Mouse (Mus musculus) stomach, embryonic 15.5 days (tissue): Measurements from ENCODE around the gene Rnf187. TPM values are rescaled to one million over a fixed set of nuclear protein-coding genes. Genes with fewer than 3 reads are reported as not detected.

ENCODE experiments used
- ATAC-seq: fragments of 200-750 bp; cut with Nextera tagmentation; 2 replicates; pipeline ENCODE4 v1.8.0; 2017; ENCODE audit warnings: low read depth, moderate number of reproducible peaks, moderate TSS enrichment; ENCODE audit not compliant: insufficient read depth, low FRiP score
- H3K27ac ChIP-seq: fragments of 300-500 bp; sonication (generic); 2 replicates; pipeline ENCODE4 v1.5.1; 2015; ENCODE audit warnings: mild to moderate bottlenecking, inconsistent platforms
- H3K27me3 ChIP-seq: fragments of 300-500 bp; sonication (generic); replicated peaks from 2 replicates; pipeline ENCODE4 v1.6.1; 2015; ENCODE audit warnings: inconsistent platforms
- H3K36me3 ChIP-seq: fragments of 300-500 bp; sonication (generic); 2 replicates; pipeline ENCODE4 v1.6.1; 2015; ENCODE audit warnings: inconsistent platforms
- H3K4me1 ChIP-seq: fragments of 300-500 bp; sonication (generic); 2 replicates; pipeline ENCODE4 v1.6.1; 2015; ENCODE audit warnings: inconsistent platforms
- H3K4me2 ChIP-seq: fragments of 300-500 bp; sonication (generic); 2 replicates; pipeline ENCODE4 v1.6.1; 2015; ENCODE audit warnings: mild to moderate bottlenecking, inconsistent platforms
- H3K4me3 ChIP-seq: fragments of 300-500 bp; sonication (generic); replicated peaks from 2 replicates; pipeline ENCODE4 v1.5.1; 2015; ENCODE audit warnings: inconsistent platforms
- H3K9ac ChIP-seq: fragments of 300-500 bp; sonication (generic); 2 replicates; pipeline ENCODE4 v1.6.1; 2015; ENCODE audit warnings: inconsistent platforms
- H3K9me3 ChIP-seq: fragments of 300-500 bp; sonication (generic); 2 replicates; pipeline ENCODE4 v1.6.1; 2016; ENCODE audit warnings: inconsistent platforms
- WGBS: fragments of 180-500 bp; shearing (Covaris S2); methylation state at CpG from one replicate; pipeline ENCODE4 v1.1.7; 2015; 5-methylcytosine and 5-hydroxymethylcytosine counted together
- polyA plus RNA-seq: library from polyadenylated mRNA; unstranded; fragments of >200 nt; fragmentation: Nextera tagmentation; extraction: Ambion mirVana; gene quantifications from 2 replicates; pipeline ENCODE4 v1.2.1, GENCODE M21; 2015

The Rnf187 gene
- polyA plus RNA-seq, 1 experiment from 2014 or later, result 235 TPM

DNA sequence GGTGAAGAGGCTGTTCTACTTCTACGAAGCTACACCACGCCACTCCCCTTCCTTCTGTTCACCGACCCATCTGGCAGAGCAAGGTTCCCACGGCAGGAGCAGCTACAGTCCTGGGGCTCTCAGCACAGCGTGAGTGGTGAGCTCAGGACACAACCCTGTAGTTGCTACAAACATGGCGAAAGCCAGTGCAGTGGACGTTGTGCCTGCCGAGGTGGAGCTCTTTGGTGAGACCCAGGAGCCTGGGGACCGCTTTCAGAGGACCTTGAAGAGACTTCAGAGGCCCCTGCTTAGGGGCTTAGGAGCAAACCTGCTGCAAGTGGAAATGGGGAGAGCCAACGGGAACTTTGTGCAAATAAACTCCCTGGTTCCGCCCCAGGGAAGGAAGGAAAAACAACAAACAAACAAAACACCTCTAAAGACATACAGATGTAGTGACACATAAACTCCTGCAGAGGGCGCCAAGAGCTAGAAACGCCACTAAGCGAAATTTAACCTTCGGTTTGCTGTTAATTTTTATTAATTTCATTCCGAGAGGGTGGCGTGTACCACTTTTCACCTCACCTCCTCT is 24.2 kb downstream of the Rnf187 start:
- 0 out of 2 replicates have a peak overlapping the region, but pooled peaks have one; percentile 21 for H3K27ac ChIP-seq
- H3K27me3 ChIP-seq, result no peaks in the 10 kb centered on the region
- peak overlapping the region; percentile 74 for H3K4me2 ChIP-seq
- H3K4me1 ChIP-seq, result peaks cover 7% of the 10 kb centered on the region; the same call in 1 of the 2 replicates
- H3K4me3 ChIP-seq, result peak overlapping the region; percentile 36
- H3K9ac ChIP-seq, result peak overlapping the region; percentile 22
- no peaks in the 10 kb centered on the region for H3K36me3 ChIP-seq
- H3K9me3 ChIP-seq, result no peaks in the 10 kb centered on the region
- ATAC-seq, result 0 out of 2 replicates have a peak, but pooled peaks have one; percentile 12
- WGBS, result 11% methylated on average over 17 of the region's 17 CpGs

DNA sequence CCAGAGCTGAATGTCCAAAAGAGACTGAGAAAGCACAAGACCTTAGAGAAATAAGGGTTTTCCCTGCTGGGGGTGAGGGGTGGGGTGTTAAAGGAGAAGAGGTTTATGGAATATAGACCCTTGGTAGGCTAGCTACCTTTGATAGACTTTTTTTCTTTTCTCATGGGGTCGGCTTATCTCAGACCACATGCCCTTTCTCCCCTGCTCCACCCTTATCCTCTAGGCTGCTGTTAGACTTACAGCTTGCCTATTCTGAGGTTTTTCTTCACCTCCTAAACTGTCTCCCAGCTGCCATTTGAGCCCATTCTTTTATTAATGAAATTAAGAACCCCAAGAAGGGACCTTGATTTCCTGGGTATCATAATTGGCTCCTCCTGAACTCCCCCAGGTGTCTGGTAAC is 24.9 kb downstream of the Rnf187 start:
- no peak overlapping the region for H3K27ac ChIP-seq
- no peaks in the 10 kb centered on the region for H3K9me3 ChIP-seq
- 62% methylated on average over 1 of the region's 1 CpGs for WGBS
- H3K27me3 ChIP-seq, result no peaks in the 10 kb centered on the region
- peak overlapping the region; percentile 74; the same call in 1 of the 2 replicates for H3K4me2 ChIP-seq
- peak; percentile 45; the same call in 1 of the 2 replicates for ATAC-seq
- H3K9ac ChIP-seq, result no peak overlapping the region
- H3K4me3 ChIP-seq, result no peak overlapping the region
- H3K4me1 ChIP-seq, result peaks cover 7% of the 10 kb centered on the region; the same call in 1 of the 2 replicates
- no peaks in the 10 kb centered on the region for H3K36me3 ChIP-seq

DNA sequence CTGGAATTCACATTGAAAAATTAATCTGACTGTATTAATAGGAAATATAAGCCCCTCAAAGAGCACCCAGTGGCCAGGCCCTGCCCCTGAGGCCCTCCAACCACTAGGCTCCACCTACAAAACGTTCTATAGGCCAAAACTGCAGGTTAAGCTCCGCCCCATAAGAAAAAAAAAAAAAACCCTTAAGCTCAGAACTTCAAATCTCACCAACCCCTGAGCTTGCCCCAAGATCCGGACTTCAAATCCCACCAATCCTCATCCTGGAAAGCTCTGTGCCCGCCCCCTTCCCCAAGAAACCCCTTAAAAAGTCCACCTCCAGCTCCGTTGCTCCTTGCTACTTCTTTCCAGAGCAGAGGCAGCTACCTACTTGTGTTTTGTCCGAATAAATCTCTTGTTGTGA is 33.9 kb downstream of the Rnf187 start:
- H3K4me1 ChIP-seq, result peaks cover 7% of the 10 kb centered on the region; the same call in 1 of the 2 replicates
- H3K36me3 ChIP-seq, result peaks cover 3% of the 10 kb centered on the region; the same call in 1 of the 2 replicates
- H3K9me3 ChIP-seq, result no peaks in the 10 kb centered on the region
- H3K27me3 ChIP-seq, result no peaks in the 10 kb centered on the region
- H3K9ac ChIP-seq, result no peak overlapping the region
- peak overlapping the region; percentile 80; the same call in 1 of the 2 replicates for H3K4me3 ChIP-seq
- peak overlapping the region; percentile 82; the same call in 1 of the 2 replicates for H3K4me2 ChIP-seq
- ATAC-seq, result no peak
- 45% methylated on average over 6 of the region's 6 CpGs for WGBS
- H3K27ac ChIP-seq, result no peak overlapping the region

DNA sequence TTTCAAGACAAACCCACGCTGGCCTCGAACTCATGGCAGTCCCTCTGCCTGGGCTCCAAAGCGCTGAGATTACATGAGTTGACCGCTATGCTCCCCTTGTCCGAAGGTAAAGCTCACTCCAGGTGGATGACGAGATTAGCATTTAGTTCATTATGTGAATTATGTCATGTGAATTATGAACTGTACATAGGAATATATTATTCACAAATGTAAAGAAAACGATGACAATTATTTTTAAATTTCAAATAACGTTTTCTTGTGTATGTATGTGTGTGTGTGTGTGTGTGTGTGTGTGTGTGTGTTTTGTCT is 34.4 kb downstream of the Rnf187 start:
- ATAC-seq, result no peak
- Histone ChIP-seq H3K4me1 (peaks cover 7% of the 10 kb centered on the region; the same call in 1 of the 2 replicates), H3K9me3 (no peaks in the 10 kb centered on the region), H3K4me2 (peak overlapping the region; percentile 82), H3K27me3 (no peaks in the 10 kb centered on the region), H3K27ac (peak overlapping the region; percentile 88; the same call in 1 of the 2 replicates), H3K36me3 (peaks cover 3% of the 10 kb centered on the region; the same call in 1 of the 2 replicates), H3K4me3 (peak overlapping the region; percentile 80), H3K9ac (peak overlapping the region; percentile 42; the same call in 1 of the 2 replicates)
- WGBS, result 2% methylated on average over 8 of the region's 8 CpGs

DNA sequence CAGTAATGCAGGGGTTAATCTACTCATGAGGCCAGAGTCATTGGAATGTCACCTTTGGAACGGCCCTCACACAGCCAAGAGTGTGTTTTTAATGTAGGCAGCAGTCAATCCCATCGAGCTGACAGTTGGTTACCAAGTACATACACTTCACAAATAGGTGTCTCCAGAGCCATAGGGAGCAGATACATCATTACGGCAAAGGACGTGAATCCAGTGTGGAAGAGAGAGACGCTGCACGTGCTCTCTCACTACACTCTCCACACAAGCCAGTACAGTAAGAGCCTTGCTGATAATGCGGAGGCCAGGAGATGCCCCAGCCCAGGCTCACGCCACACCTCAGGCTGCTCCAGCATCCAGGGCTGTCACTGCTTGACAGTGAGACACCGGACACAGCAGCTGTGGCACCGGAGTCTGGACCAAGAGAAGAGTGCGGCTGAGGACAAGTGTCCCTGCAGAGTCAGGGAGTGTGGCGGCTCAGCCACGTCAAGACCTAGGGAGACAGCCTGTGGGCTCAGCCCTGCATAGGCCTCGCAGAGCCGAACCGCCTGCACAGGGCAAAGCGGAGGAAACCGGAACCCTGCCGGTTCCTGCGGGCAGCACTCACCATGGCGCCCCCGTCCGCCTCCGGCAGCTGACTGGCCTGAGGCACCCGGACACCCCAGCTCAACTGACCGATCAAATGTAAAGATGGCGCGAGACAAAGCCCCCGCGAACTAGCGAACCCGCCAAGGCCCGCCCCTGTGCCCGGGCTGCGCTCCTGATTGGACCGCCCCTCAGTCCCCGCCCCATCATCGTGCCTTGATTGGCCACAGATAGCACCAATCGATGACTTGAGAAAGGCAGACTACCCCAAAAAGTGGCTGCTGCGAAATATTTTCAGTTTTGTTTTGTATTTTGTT is 35.0 kb downstream of the Rnf187 start, which contains the start of gene Zfp39:
Gene Zfp39, minus strand, starts transcription at position 715 of the 899 bp plus-strand sequence.
- Histone ChIP-seq H3K9ac (peak within 1 kb of the TSS; percentile 87), H3K9me3 (no peaks in the 10 kb centered on the region), H3K4me1 (peaks cover 7% of the 10 kb centered on the region; the same call in 1 of the 2 replicates), H3K27me3 (no peaks in the 10 kb centered on the region), H3K4me2 (peak within 1 kb of the TSS; percentile 82), H3K4me3 (peak within 1 kb of the TSS; percentile 80), H3K27ac (peak within 1 kb of the TSS; percentile 88), H3K36me3 (peaks cover 3% of the 10 kb centered on the region; the same call in 1 of the 2 replicates)
- peak; percentile 97 for ATAC-seq
- under 1% methylated on average over 40 of the region's 40 CpGs for WGBS

DNA sequence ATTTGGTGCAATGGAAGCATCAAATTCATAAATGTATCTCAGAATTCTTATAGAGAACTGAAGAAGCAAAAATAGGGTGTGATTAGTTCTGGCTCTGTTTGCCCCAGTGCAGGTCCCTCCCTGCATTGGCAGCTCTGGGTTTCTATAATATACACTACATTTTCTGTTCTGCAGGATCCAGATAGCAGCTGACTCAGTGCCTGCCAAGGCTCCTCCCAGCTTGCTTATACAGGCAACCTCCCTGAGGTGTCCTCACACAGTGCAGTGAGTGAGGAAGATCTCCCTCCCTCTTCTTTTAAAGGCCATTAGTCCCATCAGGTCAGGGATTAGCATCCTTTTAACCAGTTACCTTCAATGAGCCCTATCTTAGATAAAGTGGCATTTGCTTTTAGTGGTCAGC is 37.6 kb downstream of the Rnf187 start:
- Histone ChIP-seq H3K36me3 (peaks cover 7% of the 10 kb centered on the region), H3K4me1 (peaks cover 7% of the 10 kb centered on the region; the same call in 1 of the 2 replicates), H3K9me3 (no peaks in the 10 kb centered on the region), H3K4me2 (no peak overlapping the region), H3K27me3 (no peaks in the 10 kb centered on the region), H3K27ac (no peak overlapping the region), H3K4me3 (no peak overlapping the region), H3K9ac (no peak overlapping the region)
- no peak for ATAC-seq

DNA sequence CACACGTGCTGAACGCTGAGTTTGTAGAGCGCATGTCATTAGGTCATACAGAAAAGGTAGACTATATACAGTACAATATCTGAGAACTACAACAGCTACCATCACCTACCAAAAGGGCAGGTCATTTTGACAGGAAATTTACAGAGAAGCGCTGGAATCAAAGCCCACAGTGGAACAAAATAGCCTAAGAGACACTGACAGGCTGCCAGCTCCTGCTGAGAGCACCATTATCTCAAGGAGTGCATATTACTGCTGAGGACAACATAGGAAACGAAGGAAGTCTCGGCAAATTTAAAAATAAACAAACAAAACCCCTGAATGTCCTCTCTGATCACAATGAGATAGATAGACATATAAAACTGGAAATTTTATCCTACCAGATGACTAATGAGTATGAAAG is 41.2 kb downstream of the Rnf187 start:
- no peak overlapping the region for H3K4me2 ChIP-seq
- no peaks in the 10 kb centered on the region for H3K4me1 ChIP-seq
- no peak overlapping the region for H3K9ac ChIP-seq
- H3K9me3 ChIP-seq, result no peaks in the 10 kb centered on the region
- ATAC-seq, result no peak
- H3K27ac ChIP-seq, result no peak overlapping the region
- H3K4me3 ChIP-seq, result no peak overlapping the region
- WGBS, result 76% methylated on average over 6 of the region's 6 CpGs
- peaks cover 11% of the 10 kb centered on the region for H3K36me3 ChIP-seq
- H3K27me3 ChIP-seq, result no peaks in the 10 kb centered on the region

DNA sequence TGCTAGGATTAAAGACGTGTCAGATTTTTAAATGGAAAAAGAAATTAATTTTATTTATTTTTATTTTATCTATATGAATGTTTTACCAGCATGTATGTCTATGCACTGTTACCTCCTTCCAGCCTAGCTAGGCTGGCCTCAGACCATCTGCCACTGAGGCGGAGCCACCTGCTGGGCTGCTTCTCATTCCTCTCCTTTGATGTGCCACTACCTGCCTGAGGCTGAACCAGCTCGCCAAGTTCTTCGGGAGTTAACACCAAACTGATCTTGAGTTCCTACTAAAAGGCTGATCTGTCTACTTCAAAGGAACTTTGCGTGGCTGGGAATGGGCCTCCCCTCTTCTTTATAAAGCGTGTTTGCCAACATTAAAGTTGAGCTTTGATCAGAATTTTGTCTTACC is 44.3 kb downstream of the Rnf187 start:
- ATAC-seq, result no peak
- H3K9ac ChIP-seq, result no peak overlapping the region
- no peak overlapping the region for H3K4me2 ChIP-seq
- peaks cover 29% of the 10 kb centered on the region for H3K36me3 ChIP-seq
- no peaks in the 10 kb centered on the region for H3K4me1 ChIP-seq
- H3K27me3 ChIP-seq, result no peaks in the 10 kb centered on the region
- H3K9me3 ChIP-seq, result no peaks in the 10 kb centered on the region
- H3K4me3 ChIP-seq, result no peak overlapping the region
- H3K27ac ChIP-seq, result no peak overlapping the region
- 65% methylated on average over 6 of the region's 6 CpGs for WGBS

DNA sequence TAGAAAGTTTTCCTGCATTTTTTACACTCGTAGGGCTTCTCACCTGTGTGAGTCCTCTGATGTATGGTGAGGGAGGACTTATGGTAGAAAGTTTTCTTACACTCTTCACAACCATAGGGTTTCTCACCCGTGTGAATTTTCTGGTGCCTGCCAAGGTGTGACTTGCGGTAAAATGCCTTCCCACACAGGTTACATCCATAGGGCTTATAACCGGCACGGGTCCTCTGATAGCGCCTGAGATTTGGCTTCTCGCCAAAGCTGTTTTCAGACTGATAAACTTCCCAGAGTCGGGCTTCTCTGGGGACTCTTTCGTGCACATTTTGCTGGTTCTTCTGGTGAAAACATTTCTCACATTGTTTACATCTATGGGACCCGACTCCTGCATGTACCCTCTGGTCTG is 48.2 kb downstream of the Rnf187 start:
- no peak overlapping the region for H3K4me3 ChIP-seq
- H3K27ac ChIP-seq, result no peak overlapping the region
- 88% methylated on average over 10 of the region's 10 CpGs for WGBS
- no peaks in the 10 kb centered on the region for H3K27me3 ChIP-seq
- H3K9me3 ChIP-seq, result no peaks in the 10 kb centered on the region
- ATAC-seq, result no peak
- H3K9ac ChIP-seq, result no peak overlapping the region
- peaks cover 24% of the 10 kb centered on the region for H3K36me3 ChIP-seq
- no peaks in the 10 kb centered on the region for H3K4me1 ChIP-seq
- H3K4me2 ChIP-seq, result no peak overlapping the region

DNA sequence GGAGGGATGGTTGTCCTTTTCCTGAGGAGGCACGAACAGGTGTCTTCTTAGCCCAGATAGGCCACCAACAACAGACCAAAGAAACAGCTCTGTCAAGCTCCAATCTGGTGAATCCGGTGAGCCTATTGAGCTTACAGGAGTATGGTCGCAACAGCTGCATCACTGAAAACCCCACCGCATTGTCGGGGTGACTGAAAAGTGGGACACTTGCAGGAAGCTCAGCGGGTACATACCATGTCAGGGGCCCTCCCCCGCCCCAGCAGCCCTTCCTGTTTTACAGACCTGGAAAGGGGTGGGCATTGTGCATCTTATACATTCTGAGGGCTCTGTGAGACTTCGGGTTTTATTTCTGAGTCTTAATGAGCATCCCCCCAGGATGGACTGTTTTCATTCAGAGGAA is 55.0 kb downstream of the Rnf187 start:
- no peaks in the 10 kb centered on the region for H3K9me3 ChIP-seq
- H3K4me2 ChIP-seq, result no peak overlapping the region
- whole genome bisulfite sequencing, result 84% methylated on average over 8 of the region's 8 CpGs
- no peak overlapping the region for H3K9ac ChIP-seq
- no peak overlapping the region for H3K27ac ChIP-seq
- H3K4me3 ChIP-seq, result no peak overlapping the region
- ATAC-seq, result no peak
- H3K27me3 ChIP-seq, result no peaks in the 10 kb centered on the region
- H3K36me3 ChIP-seq, result peaks cover 24% of the 10 kb centered on the region; the same call in 1 of the 2 replicates
- H3K4me1 ChIP-seq, result no peaks in the 10 kb centered on the region
